Mouse (Mus musculus) hindlimb bud, embryonic 11.5 days (tissue): ENCODE results near the gene Son.

Experiments used
- DNase-seq: peaks from one replicate; pipeline ENCODE4 v3.0.0-alpha.2; 2012; ENCODE audit warnings: low read depth, low spot score; ENCODE audit errors: extremely low spot score

Son gene

GRCm38 (mm10) chr16:91647461-91648219 is at the start of gene Son:
Gene Son (plus strand): TSS chr16:91647506.
- DNase-seq: peak; percentile 86

- peak; percentile 83 for DNase-seq
These were observed 49.7 kb upstream of the Son start, which contains the start of gene Tmem50b for GRCm38 (mm10) chr16:91597672-91598010. Gene Tmem50b (minus strand): TSS chr16:91597800.

- DNase-seq: no peak
These were observed 48.1 kb upstream of the Son start for GRCm38 (mm10) chr16:91599242-91599641.

GRCm38 (mm10) chr16:91601081-91601480 is 46.2 kb upstream of the Son start:
- DNase-seq: no peak

GRCm38 (mm10) chr16:91601693-91602092 is 45.6 kb upstream of the Son start:
- DNase-seq: no peak

GRCm38 (mm10) chr16:91605156-91605555 is 42.1 kb upstream of the Son start:
- no peak for DNase-seq

- DNase-seq: no peak
These were observed 40.3 kb upstream of the Son start for GRCm38 (mm10) chr16:91606958-91607357.

- DNase-seq: no peak
These were observed 37.6 kb upstream of the Son start for GRCm38 (mm10) chr16:91609501-91610245.

- no peak for DNase-seq
These were observed 36.1 kb upstream of the Son start for GRCm38 (mm10) chr16:91611248-91611647.

GRCm38 (mm10) chr16:91612525-91612924 is 34.8 kb upstream of the Son start:
- DNase-seq: no peak

- no peak for DNase-seq
These were observed 32.8 kb upstream of the Son start for GRCm38 (mm10) chr16:91614552-91614951.

GRCm38 (mm10) chr16:91618511-91619501 is 28.5 kb upstream of the Son start, which contains the start of gene Dnajc28:
Gene Dnajc28 (minus strand): TSS chr16:91619026.
- no peak for DNase-seq

GRCm38 (mm10) chr16:91620185-91620584 is 27.1 kb upstream of the Son start:
- DNase-seq: no peak

- DNase-seq: no peak
These were observed 26.3 kb upstream of the Son start for GRCm38 (mm10) chr16:91620991-91621390.

GRCm38 (mm10) chr16:91623074-91623473 is 24.2 kb upstream of the Son start:
- no peak for DNase-seq

- DNase-seq: no peak
These were observed 19.5 kb upstream of the Son start for GRCm38 (mm10) chr16:91627831-91628230.

GRCm38 (mm10) chr16:91628673-91629072 is 18.6 kb upstream of the Son start:
- DNase-seq: no peak

GRCm38 (mm10) chr16:91629749-91630148 is 17.6 kb upstream of the Son start:
- DNase-seq: no peak

GRCm38 (mm10) chr16:91630584-91630983 is 16.7 kb upstream of the Son start:
- no peak for DNase-seq

- no peak for DNase-seq
These were observed 14.9 kb upstream of the Son start for GRCm38 (mm10) chr16:91632439-91632838.

- DNase-seq: no peak
These were observed 14.4 kb upstream of the Son start for GRCm38 (mm10) chr16:91632940-91633339.
